Mouse (Mus musculus): ENCODE measurements around the gene Tmem151a.

GRCm38 (mm10) chr19:5109659-5110453, 24.5 kb upstream of the Tmem151a start:
- TF ChIP-seq CTCF (IDR thresholded peaks at IDR 0.05): peak; percentile 52
- TF ChIP-seq EP300 (IDR thresholded peaks at IDR 0.05; ENCODE audit: insufficient read depth, low read depth, low read length): no peak
- TF ChIP-seq POLR2A (IDR thresholded peaks at IDR 0.05; ENCODE audit: insufficient read depth, low read depth, low read length): no peak
